Mouse (Mus musculus) E14TG2a.4 (cell line): ENCODE data around the gene Cyb561d2.

Experiments
- CTCF ChIP-seq: conservative IDR thresholded peaks from 2 replicates; pipeline ENCODE4 v1.5.1; 2014; ENCODE audit warnings: low read length
- NANOG ChIP-seq: IDR thresholded peaks from 2 replicates; pipeline ENCODE4 v1.6.1; 2014; ENCODE audit warnings: borderline replicate concordance, low read length, mixed read lengths
- POU5F1 ChIP-seq: IDR thresholded peaks from 2 replicates; pipeline ENCODE4 v1.6.1; 2014; ENCODE audit warnings: low read length, borderline replicate concordance

DNA sequence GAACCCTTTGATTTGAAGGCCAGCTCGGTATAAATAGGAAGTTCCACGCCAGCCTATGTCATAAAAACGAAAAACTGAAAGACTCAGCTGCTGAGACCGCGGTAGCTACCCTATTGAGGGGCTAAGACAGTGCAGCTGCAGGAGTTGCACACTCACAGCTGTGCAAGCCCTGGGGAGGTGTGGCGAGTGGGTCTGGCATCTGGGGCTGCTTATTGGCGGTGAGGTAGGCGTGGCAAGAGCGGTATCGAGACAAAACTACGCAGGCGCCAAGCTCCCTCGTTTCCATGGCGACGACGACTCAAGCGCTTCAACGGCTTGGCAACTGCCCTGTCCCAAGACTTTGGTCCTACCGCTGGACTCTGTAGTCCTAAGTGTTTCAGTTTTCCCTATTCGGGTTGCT, 5.0 kb upstream of the Cyb561d2 start, which contains the start of gene Zmynd10:
- TF ChIP-seq CTCF = no peak
- TF ChIP-seq NANOG = no peak
- TF ChIP-seq POU5F1 = no peak
